Mouse (Mus musculus): ENCODE data around the gene Ppp4c. TPM values are rescaled to one million over a fixed set of nuclear protein-coding genes. Genes with fewer than 3 reads are reported as not detected.
A peak's percentile ranks its signal among the peaks of the same experiment; 100 is the strongest.

Gene Ppp4c
- polyA plus RNA-seq, 1 experiment, result 189 TPM

DNA sequence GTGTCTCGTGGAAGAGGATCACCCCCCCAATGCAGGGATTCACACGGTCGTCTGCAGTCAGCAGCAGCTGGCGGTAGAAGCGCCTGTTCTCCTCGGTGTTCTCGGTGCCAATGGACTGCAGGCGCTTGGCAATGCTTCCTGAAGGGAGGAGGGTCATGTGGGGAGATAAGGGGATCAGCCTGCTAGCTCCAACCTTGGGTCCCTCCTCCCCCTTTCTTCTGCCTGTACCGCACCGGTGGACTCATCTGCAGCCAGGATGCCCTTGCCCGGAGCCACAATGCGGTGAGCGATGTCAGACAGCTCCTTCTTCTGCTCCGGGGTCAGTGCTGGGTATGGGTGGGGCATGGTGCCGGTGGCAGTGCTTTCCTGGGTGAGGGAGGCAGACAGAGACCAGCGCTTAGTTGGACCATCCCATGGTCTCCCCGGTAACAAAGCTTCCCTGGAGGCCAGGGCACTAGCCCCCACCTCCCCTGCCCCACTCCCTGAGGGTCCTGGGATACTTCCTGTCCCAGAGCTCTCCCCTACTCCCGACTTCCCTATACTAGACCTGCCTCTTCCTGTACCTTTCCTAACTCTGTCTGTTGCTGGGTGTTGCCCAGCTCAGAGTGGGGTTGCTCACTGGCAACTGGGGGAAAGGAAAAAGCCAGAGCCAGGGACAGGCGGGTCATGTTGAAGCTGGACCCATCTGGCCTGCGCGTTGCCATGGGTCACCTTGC lies 5.3 kb upstream of the Ppp4c start, which contains the start of gene Fam57b:
TSS of gene Fam57b (plus strand) at position 258 of the 716 bp plus-strand sequence.
- Histone ChIP-seq H3K27me3 (ENCODE audit: control insufficient read depth, insufficient read depth, insufficient read length) (no peaks in the 10 kb centered on the region), H3K79me3 (ENCODE audit: low read depth) (peaks cover 31% of the 10 kb centered on the region), H3K36me3 (ENCODE audit: control insufficient read depth, insufficient read depth) (peaks cover 36% of the 10 kb centered on the region), H3K79me2 (ENCODE audit: control insufficient read depth, insufficient read depth) (peaks cover 40% of the 10 kb centered on the region), H3K4me3 (ENCODE audit: insufficient read depth, poor library complexity, severe bottlenecking) (peak within 1 kb of the TSS; percentile 74), H3ac (ENCODE audit: control insufficient read depth, insufficient read length, low read depth) (peak within 1 kb of the TSS; percentile 95)
- no peak for TF ChIP-seq MYOD1 (IDR thresholded peaks at IDR 0.05; ENCODE audit: control insufficient read depth, insufficient read length, low read depth)
- no peak for TF ChIP-seq MAX (IDR thresholded peaks at IDR 0.05)
- no peak for TF ChIP-seq FOSL1 (IDR thresholded peaks at IDR 0.05; ENCODE audit: insufficient read depth, low read length, poor library complexity, severe bottlenecking)
- TF ChIP-seq USF1 (IDR thresholded peaks at IDR 0.05; ENCODE audit: low read depth), result no peak
- TF ChIP-seq CTCF (IDR thresholded peaks at IDR 0.05; ENCODE audit: control insufficient read depth, insufficient read depth, insufficient read length), result no peak
- no peak for TF ChIP-seq MYOG (IDR thresholded peaks at IDR 0.05; ENCODE audit: control insufficient read depth, extremely low read depth, insufficient read length)
- no peak for TF ChIP-seq CEBPB (IDR thresholded peaks at IDR 0.05; ENCODE audit: low read depth)

DNA sequence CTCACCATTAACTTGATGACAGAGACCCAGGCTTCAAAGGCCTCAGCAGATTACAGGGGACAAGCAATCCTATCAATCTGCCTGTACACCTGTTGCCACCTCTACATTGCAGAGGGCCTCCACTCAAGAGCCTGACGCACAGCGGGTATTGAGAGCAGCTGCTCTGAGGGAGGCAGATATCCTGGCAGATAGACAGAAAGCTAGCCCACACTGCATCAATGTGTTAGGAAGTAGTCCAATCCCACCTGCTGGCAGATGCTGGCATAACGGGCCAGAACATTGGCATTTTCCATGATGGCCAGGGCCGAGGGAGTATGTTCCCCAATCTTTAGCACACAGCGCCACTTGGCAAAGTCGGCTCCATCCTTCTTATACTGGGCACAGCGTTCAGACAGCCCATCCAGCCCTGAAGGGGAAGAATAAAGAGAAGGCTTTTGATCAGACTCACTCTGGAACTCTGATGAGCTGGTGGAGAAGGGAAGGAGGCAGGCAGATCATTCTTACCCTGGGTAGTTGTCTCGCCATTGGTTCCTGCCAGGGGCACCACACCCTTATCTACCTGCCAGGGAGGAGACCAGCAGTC lies 4.1 kb upstream of the Ppp4c start:
- Histone ChIP-seq H3K4me3 (ENCODE audit: insufficient read depth, poor library complexity, severe bottlenecking) (no peak overlapping the region), H3K27me3 (ENCODE audit: control insufficient read depth, insufficient read depth, insufficient read length) (no peaks in the 10 kb centered on the region), H3K79me3 (ENCODE audit: low read depth) (peaks cover 36% of the 10 kb centered on the region), H3K36me3 (ENCODE audit: control insufficient read depth, insufficient read depth) (peaks cover 36% of the 10 kb centered on the region), H3K79me2 (ENCODE audit: control insufficient read depth, insufficient read depth) (peaks cover 48% of the 10 kb centered on the region), H3ac (ENCODE audit: control insufficient read depth, insufficient read length, low read depth) (peak overlapping the region; percentile 31)
- TF ChIP-seq MYOG (IDR thresholded peaks at IDR 0.05; ENCODE audit: control insufficient read depth, extremely low read depth, insufficient read length), result no peak
- TF ChIP-seq FOSL1 (IDR thresholded peaks at IDR 0.05; ENCODE audit: insufficient read depth, low read length, poor library complexity, severe bottlenecking), result no peak
- no peak for TF ChIP-seq MYOD1 (IDR thresholded peaks at IDR 0.05; ENCODE audit: control insufficient read depth, insufficient read length, low read depth)
- no peak for TF ChIP-seq CTCF (IDR thresholded peaks at IDR 0.05; ENCODE audit: control insufficient read depth, insufficient read depth, insufficient read length)
- TF ChIP-seq MAX (IDR thresholded peaks at IDR 0.05), result no peak
- no peak for TF ChIP-seq USF1 (IDR thresholded peaks at IDR 0.05; ENCODE audit: low read depth)
- TF ChIP-seq CEBPB (IDR thresholded peaks at IDR 0.05; ENCODE audit: low read depth), result no peak

DNA sequence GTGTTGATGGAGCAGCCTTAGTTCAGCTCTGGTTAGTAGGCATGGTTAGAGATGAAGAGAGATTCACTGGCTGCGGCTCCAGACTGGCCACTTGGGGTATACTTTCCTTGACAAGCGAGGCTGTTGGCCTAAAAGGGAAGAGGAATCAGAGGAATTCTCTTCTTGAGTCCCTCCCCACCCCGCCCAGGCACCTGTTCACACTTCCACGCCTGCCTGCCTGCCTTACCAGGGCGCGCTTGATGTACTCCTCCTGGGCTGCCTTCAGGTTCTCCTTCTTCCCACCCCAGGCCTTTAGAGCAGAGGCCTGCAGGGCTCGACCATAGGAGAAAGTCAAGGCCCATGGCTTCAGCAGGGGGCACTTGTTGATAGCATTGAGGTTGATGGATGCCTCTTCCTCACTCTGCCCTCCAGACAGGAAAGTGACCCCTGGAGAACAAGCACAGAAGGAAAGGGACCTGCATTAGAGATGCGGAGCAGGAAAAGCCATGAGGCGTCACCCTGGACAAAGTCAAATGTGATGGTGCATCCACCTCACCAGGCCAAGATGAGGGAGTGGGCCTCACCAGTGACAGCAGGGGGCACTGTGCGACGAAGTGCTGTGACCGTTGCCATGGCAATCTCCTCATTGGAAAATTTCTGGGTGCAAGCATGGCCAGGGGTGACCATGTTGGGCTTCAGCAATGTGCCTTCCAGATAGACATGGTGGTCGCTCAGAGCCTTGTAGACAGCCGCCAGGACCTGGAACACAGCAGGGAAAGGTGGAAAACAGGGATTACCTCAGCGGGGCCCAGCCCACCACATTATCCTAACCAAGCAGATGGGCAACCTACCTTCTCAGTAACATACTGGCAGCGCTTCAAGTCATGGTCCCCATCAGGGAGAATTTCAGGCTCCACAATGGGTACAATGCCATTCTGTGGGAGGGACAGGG lies 3.4 kb upstream of the Ppp4c start:
- Histone ChIP-seq H3K79me2 (ENCODE audit: control insufficient read depth, insufficient read depth) (peaks cover 56% of the 10 kb centered on the region), H3K27me3 (ENCODE audit: control insufficient read depth, insufficient read depth, insufficient read length) (no peaks in the 10 kb centered on the region), H3ac (ENCODE audit: control insufficient read depth, insufficient read length, low read depth) (no peak overlapping the region), H3K36me3 (ENCODE audit: control insufficient read depth, insufficient read depth) (peaks cover 36% of the 10 kb centered on the region), H3K79me3 (ENCODE audit: low read depth) (peaks cover 43% of the 10 kb centered on the region), H3K4me3 (ENCODE audit: insufficient read depth, poor library complexity, severe bottlenecking) (no peak overlapping the region)
- TF ChIP-seq MYOD1 (IDR thresholded peaks at IDR 0.05; ENCODE audit: control insufficient read depth, insufficient read length, low read depth) (no peak), FOSL1 (IDR thresholded peaks at IDR 0.05; ENCODE audit: insufficient read depth, low read length, poor library complexity, severe bottlenecking) (no peak), MAX (IDR thresholded peaks at IDR 0.05) (no peak), CEBPB (IDR thresholded peaks at IDR 0.05; ENCODE audit: low read depth) (no peak), MYOG (IDR thresholded peaks at IDR 0.05; ENCODE audit: control insufficient read depth, extremely low read depth, insufficient read length) (no peak), USF1 (IDR thresholded peaks at IDR 0.05; ENCODE audit: low read depth) (no peak), CTCF (IDR thresholded peaks at IDR 0.05; ENCODE audit: control insufficient read depth, insufficient read depth, insufficient read length) (no peak)

DNA sequence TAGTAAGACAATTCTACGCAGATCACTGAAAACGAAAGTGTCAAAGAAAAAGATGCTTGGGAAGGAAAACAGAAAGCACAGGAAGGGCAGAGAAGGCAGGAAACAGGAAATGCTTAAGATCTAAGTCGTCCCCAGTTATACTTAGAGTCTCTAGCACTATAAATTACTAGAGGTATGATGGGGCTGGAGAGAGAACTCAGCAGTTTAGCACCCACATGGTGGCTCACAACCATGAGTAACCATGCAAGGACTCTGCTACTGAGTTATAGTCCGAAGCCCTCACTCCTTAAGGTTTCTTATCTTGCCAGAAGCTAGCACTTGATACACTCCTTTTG lies 1.9 kb upstream of the Ppp4c start:
- no peak overlapping the region for H3ac ChIP-seq (ENCODE audit: control insufficient read depth, insufficient read length, low read depth)

More for the DNA sequence above, 1.9 kb upstream of the Ppp4c start:
- H3K27me3 ChIP-seq (ENCODE audit: control insufficient read depth, insufficient read depth, insufficient read length), result no peaks in the 10 kb centered on the region
- peaks cover 56% of the 10 kb centered on the region for H3K79me3 ChIP-seq (ENCODE audit: low read depth)
- no peak overlapping the region for H3K4me3 ChIP-seq (ENCODE audit: insufficient read depth, poor library complexity, severe bottlenecking)
- peaks cover 70% of the 10 kb centered on the region for H3K79me2 ChIP-seq (ENCODE audit: control insufficient read depth, insufficient read depth)
- TF ChIP-seq MYOD1 (IDR thresholded peaks at IDR 0.05; ENCODE audit: control insufficient read depth, insufficient read length, low read depth) (no peak), FOSL1 (IDR thresholded peaks at IDR 0.05; ENCODE audit: insufficient read depth, low read length, poor library complexity, severe bottlenecking) (no peak), CTCF (IDR thresholded peaks at IDR 0.05; ENCODE audit: control insufficient read depth, insufficient read depth, insufficient read length) (no peak), MYOG (IDR thresholded peaks at IDR 0.05; ENCODE audit: control insufficient read depth, extremely low read depth, insufficient read length) (no peak), MAX (IDR thresholded peaks at IDR 0.05) (no peak), CEBPB (IDR thresholded peaks at IDR 0.05; ENCODE audit: low read depth) (no peak), USF1 (IDR thresholded peaks at IDR 0.05; ENCODE audit: low read depth) (no peak)
- H3K36me3 ChIP-seq (ENCODE audit: control insufficient read depth, insufficient read depth), result peaks cover 48% of the 10 kb centered on the region

All from C2C12 (cell line).